Mouse (Mus musculus): Measurements from ENCODE around the gene Nol12. TPM values are rescaled to one million over a fixed set of nuclear protein-coding genes. Genes with fewer than 3 reads are reported as not detected.

The Nol12 gene
- polyA plus RNA-seq, 1 experiment from 2014 or later, result 59.2 TPM

DNA sequence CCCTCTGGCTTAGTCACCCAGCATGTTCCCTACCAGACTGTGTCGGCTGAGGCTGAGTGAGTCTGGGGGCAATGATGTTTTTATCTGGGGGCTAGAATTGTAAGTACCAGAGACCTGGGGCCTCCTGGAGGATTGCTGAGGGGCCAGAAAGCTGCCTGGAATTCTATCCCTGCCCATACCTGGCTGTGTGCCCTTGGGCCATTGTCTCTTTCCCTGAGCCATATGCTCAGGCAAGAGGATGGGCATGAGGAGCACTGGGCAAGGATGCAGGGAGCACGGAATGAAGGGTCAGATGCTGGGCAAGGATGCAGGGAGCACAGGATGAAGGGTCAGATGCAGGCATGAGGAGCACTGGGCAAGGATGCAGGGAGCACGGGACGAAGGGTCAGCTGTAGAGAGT is 45.4 kb downstream of the Nol12 start:
- H3K27ac ChIP-seq, result no peak overlapping the region
- ATAC-seq (ENCODE audit: low FRiP score) (no peak), DNase-seq (ENCODE audit: low spot score) (no peak)
- peaks cover 8% of the 10 kb centered on the region for H3K36me3 ChIP-seq (replicated peaks; ENCODE audit: control insufficient read depth, insufficient read depth)
- H3K9me3 ChIP-seq (ENCODE audit: control insufficient read depth, low read length), result no peaks in the 10 kb centered on the region
- peaks cover 18% of the 10 kb centered on the region for H3K4me1 ChIP-seq (replicated peaks; ENCODE audit: control insufficient read depth, insufficient read depth, low read length)
- no peak overlapping the region for H3K4me3 ChIP-seq (replicated peaks; ENCODE audit: low read length)
- WGBS, result 86% methylated on average over 4 of the region's 4 CpGs
- no peak overlapping the region for H3K4me2 ChIP-seq (replicated peaks)
- no peak overlapping the region for H3K9ac ChIP-seq
- H3K27me3 ChIP-seq (ENCODE audit: control insufficient read depth, insufficient read depth, low read length), result no peaks in the 10 kb centered on the region

- H3K9me3 ChIP-seq (ENCODE audit: control insufficient read depth, low read length), result no peaks in the 10 kb centered on the region
- H3K36me3 ChIP-seq (replicated peaks; ENCODE audit: control insufficient read depth, insufficient read depth), result no peaks in the 10 kb centered on the region
- peak overlapping the region; percentile 47 for H3K4me3 ChIP-seq (replicated peaks; ENCODE audit: low read length)
- peak overlapping the region; percentile 67 for H3K4me2 ChIP-seq (replicated peaks)
- peaks cover 22% of the 10 kb centered on the region for H3K4me1 ChIP-seq (replicated peaks; ENCODE audit: control insufficient read depth, insufficient read depth, low read length)
- DNase-seq (ENCODE audit: low spot score) (peak; percentile 66), ATAC-seq (ENCODE audit: low FRiP score) (peak; percentile 81)
- peak overlapping the region; percentile 64 for H3K9ac ChIP-seq
- under 1% methylated on average over 39 of the region's 67 CpGs for WGBS
- H3K27me3 ChIP-seq (ENCODE audit: control insufficient read depth, insufficient read depth, low read length), result no peaks in the 10 kb centered on the region
- H3K27ac ChIP-seq, result peak overlapping the region; percentile 64
Measured at GRCm38 (mm10) chr15:78982658-78983435, 48.1 kb downstream of the Nol12 start.

GRCm38 (mm10) chr15:78983436-78984285 is 48.9 kb downstream of the Nol12 start:
- Histone ChIP-seq H3K9ac (peak overlapping the region; percentile 64), H3K9me3 (ENCODE audit: control insufficient read depth, low read length) (no peaks in the 10 kb centered on the region), H3K27me3 (ENCODE audit: control insufficient read depth, insufficient read depth, low read length) (no peaks in the 10 kb centered on the region), H3K4me2 (replicated peaks) (peak overlapping the region; percentile 67), H3K4me3 (replicated peaks; ENCODE audit: low read length) (peak overlapping the region; percentile 47), H3K4me1 (replicated peaks; ENCODE audit: control insufficient read depth, insufficient read depth, low read length) (peaks cover 21% of the 10 kb centered on the region), H3K27ac (peak overlapping the region; percentile 64), H3K36me3 (replicated peaks; ENCODE audit: control insufficient read depth, insufficient read depth) (no peaks in the 10 kb centered on the region)
- ATAC-seq (ENCODE audit: low FRiP score), result peak; percentile 38
- 3% methylated on average over 21 of the region's 21 CpGs for WGBS
- DNase-seq (ENCODE audit: low spot score), result no peak

- H3K9ac ChIP-seq, result 0 out of 2 replicates have a peak overlapping the region, but pooled peaks have one; percentile 2
- ATAC-seq (ENCODE audit: low FRiP score), result no peak
- no peaks in the 10 kb centered on the region for H3K9me3 ChIP-seq (ENCODE audit: control insufficient read depth, low read length)
- 47% methylated on average over 5 of the region's 5 CpGs for WGBS
- H3K27ac ChIP-seq, result no peak overlapping the region
- peak overlapping the region; percentile 67 for H3K4me2 ChIP-seq (replicated peaks)
- H3K27me3 ChIP-seq (ENCODE audit: control insufficient read depth, insufficient read depth, low read length), result no peaks in the 10 kb centered on the region
- no peak for DNase-seq (ENCODE audit: low spot score)
- H3K36me3 ChIP-seq (replicated peaks; ENCODE audit: control insufficient read depth, insufficient read depth), result peaks cover 2% of the 10 kb centered on the region; the same call in 1 of the 2 replicates
- H3K4me1 ChIP-seq (replicated peaks; ENCODE audit: control insufficient read depth, insufficient read depth, low read length), result peaks cover 17% of the 10 kb centered on the region
- no peak overlapping the region for H3K4me3 ChIP-seq (replicated peaks; ENCODE audit: low read length)
Measured at GRCm38 (mm10) chr15:78984286-78984778, 49.6 kb downstream of the Nol12 start.

DNA sequence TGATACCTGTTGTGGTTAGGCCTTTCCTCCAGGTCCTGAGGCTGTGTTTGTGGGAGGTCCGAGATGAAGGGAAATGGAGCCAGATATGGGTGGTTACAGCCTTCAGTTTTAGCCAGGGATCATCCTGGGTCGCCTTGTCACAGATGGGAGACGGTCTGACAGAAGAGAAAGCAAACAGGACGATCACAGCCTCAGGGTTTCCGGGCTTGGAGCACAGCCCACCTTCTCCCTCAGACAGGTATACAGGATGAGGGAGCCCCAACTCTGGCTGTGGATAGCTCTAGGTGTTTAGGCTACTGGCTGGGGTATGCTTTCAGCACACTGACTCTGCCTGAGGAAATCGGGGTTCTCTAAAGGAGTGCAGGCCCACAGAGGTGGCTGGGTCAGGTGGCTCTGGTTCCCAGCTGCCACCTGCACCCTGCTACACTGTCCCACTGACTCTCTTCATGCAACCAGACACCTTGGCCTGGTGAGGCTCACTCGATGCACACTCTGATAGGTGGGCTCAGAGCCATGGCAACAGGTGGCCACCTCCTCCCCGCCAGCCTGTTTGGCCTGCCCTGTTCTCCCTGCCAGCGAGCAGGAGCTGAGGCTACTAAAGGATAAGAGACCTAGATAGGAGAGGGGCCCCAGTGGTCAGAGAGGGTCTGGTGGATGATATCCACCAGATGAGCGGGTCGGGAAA is 51.9 kb downstream of the Nol12 start:
- H3K4me3 ChIP-seq (replicated peaks; ENCODE audit: low read length), result no peak overlapping the region
- no peak for DNase-seq (ENCODE audit: low spot score)
- H3K4me1 ChIP-seq (replicated peaks; ENCODE audit: control insufficient read depth, insufficient read depth, low read length), result peaks cover 17% of the 10 kb centered on the region
- H3K27ac ChIP-seq, result no peak overlapping the region
- no peaks in the 10 kb centered on the region for H3K27me3 ChIP-seq (ENCODE audit: control insufficient read depth, insufficient read depth, low read length)
- H3K36me3 ChIP-seq (replicated peaks; ENCODE audit: control insufficient read depth, insufficient read depth), result peaks cover 26% of the 10 kb centered on the region
- H3K9me3 ChIP-seq (ENCODE audit: control insufficient read depth, low read length), result no peaks in the 10 kb centered on the region
- no peak overlapping the region for H3K9ac ChIP-seq
- no peak for ATAC-seq (ENCODE audit: low FRiP score)
- H3K4me2 ChIP-seq (replicated peaks), result no peak overlapping the region
- WGBS, result 73% methylated on average over 11 of the region's 11 CpGs

GRCm38 (mm10) chr15:78988499-78988971 is 53.8 kb downstream of the Nol12 start:
- H3K9ac ChIP-seq, result no peak overlapping the region
- DNase-seq (ENCODE audit: low spot score), result peak; percentile 77
- no peaks in the 10 kb centered on the region for H3K9me3 ChIP-seq (ENCODE audit: control insufficient read depth, low read length)
- peaks cover 4% of the 10 kb centered on the region; the same call in 1 of the 2 replicates for H3K4me1 ChIP-seq (replicated peaks; ENCODE audit: control insufficient read depth, insufficient read depth, low read length)
- H3K36me3 ChIP-seq (replicated peaks; ENCODE audit: control insufficient read depth, insufficient read depth), result peaks cover 44% of the 10 kb centered on the region
- whole genome bisulfite sequencing, result 41% methylated on average over 14 of the region's 14 CpGs
- peak; percentile 79 for ATAC-seq (ENCODE audit: low FRiP score)
- no peaks in the 10 kb centered on the region for H3K27me3 ChIP-seq (ENCODE audit: control insufficient read depth, insufficient read depth, low read length)
- 0 out of 2 replicates have a peak overlapping the region, but pooled peaks have one; percentile 11 for H3K27ac ChIP-seq
- no peak overlapping the region for H3K4me2 ChIP-seq (replicated peaks)
- no peak overlapping the region for H3K4me3 ChIP-seq (replicated peaks; ENCODE audit: low read length)

DNA sequence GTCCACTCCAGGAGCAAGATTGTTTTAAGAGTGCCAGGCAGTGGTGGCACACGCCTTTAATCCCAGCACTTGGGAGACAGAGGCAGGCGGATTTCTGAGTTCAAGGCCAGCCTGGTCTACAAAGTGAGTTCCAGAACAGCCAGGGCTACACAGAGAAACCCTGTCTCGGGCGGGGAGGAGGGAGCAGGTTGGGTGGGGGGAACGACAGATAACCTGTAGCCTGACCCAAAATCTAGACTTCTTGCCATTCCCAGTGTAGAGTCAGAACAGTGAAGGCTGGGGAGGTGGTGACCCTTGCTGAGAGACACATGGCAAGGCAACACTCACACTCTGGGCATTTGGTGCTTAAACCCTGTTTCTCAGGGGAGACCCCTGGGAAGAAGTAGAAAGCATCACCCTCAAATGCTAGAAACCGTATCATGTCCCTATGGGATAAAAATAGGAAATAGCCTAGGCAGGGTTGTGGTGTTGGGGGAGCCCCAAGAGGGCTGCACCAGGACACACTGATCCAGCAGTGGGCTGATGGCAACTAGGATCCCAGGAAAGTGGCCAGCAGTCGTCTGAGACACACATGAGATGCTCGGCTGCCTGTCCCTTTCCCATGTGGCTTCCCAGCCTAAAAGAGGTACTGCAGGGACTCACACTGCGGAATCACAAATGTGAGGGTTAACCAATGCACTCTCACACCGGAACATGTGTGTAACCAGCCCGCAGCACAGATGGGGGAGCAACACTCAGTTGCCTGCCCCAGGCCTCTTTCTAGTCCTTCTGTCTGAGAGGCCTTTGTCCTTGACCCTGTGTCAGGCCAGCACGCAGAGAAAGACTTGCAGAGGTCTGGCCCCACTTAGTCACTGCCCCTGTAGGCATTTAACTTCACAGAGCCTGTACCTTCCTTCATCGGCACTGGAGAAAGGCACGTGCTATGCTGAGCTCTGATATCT is 54.7 kb downstream of the Nol12 start:
- Histone ChIP-seq H3K4me1 (replicated peaks; ENCODE audit: control insufficient read depth, insufficient read depth, low read length) (peaks cover 4% of the 10 kb centered on the region; the same call in 1 of the 2 replicates), H3K27me3 (ENCODE audit: control insufficient read depth, insufficient read depth, low read length) (no peaks in the 10 kb centered on the region), H3K4me2 (replicated peaks) (no peak overlapping the region), H3K36me3 (replicated peaks; ENCODE audit: control insufficient read depth, insufficient read depth) (peaks cover 53% of the 10 kb centered on the region), H3K9me3 (ENCODE audit: control insufficient read depth, low read length) (no peaks in the 10 kb centered on the region), H3K9ac (no peak overlapping the region), H3K4me3 (replicated peaks; ENCODE audit: low read length) (no peak overlapping the region), H3K27ac (no peak overlapping the region)
- no peak for DNase-seq (ENCODE audit: low spot score)
- no peak for ATAC-seq (ENCODE audit: low FRiP score)
- 90% methylated on average over 14 of the region's 14 CpGs for WGBS

GRCm38 (mm10) chr15:78990093-78990463 is 55.3 kb downstream of the Nol12 start:
- Histone ChIP-seq H3K9ac (no peak overlapping the region), H3K27me3 (ENCODE audit: control insufficient read depth, insufficient read depth, low read length) (no peaks in the 10 kb centered on the region), H3K36me3 (replicated peaks; ENCODE audit: control insufficient read depth, insufficient read depth) (peaks cover 60% of the 10 kb centered on the region), H3K4me2 (replicated peaks) (no peak overlapping the region), H3K9me3 (ENCODE audit: control insufficient read depth, low read length) (no peaks in the 10 kb centered on the region), H3K4me1 (replicated peaks; ENCODE audit: control insufficient read depth, insufficient read depth, low read length) (peaks cover 4% of the 10 kb centered on the region; the same call in 1 of the 2 replicates), H3K4me3 (replicated peaks; ENCODE audit: low read length) (no peak overlapping the region), H3K27ac (no peak overlapping the region)
- 96% methylated on average over 9 of the region's 9 CpGs for WGBS
- DNase-seq (ENCODE audit: low spot score) (no peak), ATAC-seq (ENCODE audit: low FRiP score) (no peak)

Measured in hindbrain, embryonic 14.5 days (tissue).